Mouse (Mus musculus) stomach, postnatal 0 days (tissue): ENCODE data around the gene Tmco3.
"Not testable (repeated sequence)": the region's sequence is repeated elsewhere in the genome, so short reads cannot be mapped to it uniquely, and the experiment has no call there.

Experiments used
- CTCF ChIP-seq: IDR thresholded peaks from 2 replicates; pipeline ENCODE4 v1.5.1; 2016; ENCODE audit warnings: antibody characterized with exemption, low read depth, mild to moderate bottlenecking, moderate library complexity
- EP300 ChIP-seq: optimal IDR thresholded peaks from 2 replicates; pipeline ENCODE3; 2016; ENCODE audit warnings: antibody characterized with exemption

DNA sequence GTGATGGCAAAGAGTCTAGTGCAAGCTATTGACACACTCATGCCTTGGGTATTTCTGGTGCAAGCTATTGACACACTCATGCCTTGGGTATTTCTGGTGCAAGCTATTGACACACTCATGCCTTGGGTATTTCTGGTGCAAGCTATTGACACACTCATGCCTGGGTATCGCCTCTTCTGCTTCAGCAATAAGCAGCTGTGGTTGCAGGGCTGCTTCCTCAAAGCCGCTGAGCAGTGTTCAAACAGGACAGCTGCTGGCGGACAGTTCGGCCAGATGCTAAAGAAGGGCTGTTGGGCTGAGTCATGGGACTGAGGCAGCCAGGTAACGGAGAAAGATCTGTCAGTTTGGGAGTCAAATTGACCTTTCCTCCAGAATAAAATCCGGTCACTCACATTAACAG is 49.3 kb downstream of the Tmco3 start:
- not testable (repeated sequence) for TF ChIP-seq CTCF, EP300
